Mouse (Mus musculus) heart, postnatal 0 days (tissue): ENCODE measurements around the gene D130043K22Rik.

Experiments used
- CTCF ChIP-seq: IDR thresholded peaks from 2 replicates; pipeline ENCODE4 v1.5.1; 2016; ENCODE audit warnings: antibody characterized with exemption, control low read depth, low read depth
- EP300 ChIP-seq: IDR thresholded peaks from 2 replicates; pipeline ENCODE4 v1.6.1; 2016; ENCODE audit warnings: antibody characterized with exemption, low read depth

GRCm38 (mm10) chr13:24849318-24849717 is 4.4 kb downstream of the D130043K22Rik start:
- no peak for TF ChIP-seq EP300
- TF ChIP-seq CTCF, result no peak
